ENCODE assay signal across 20 mouse cellular contexts in genomic region chr17:14381482-14381881, GRCm38 (mm10).
DNase-seq lines count a peak whose midpoint lies in the region; ATAC-seq and TF ChIP-seq lines count a peak whose summit lies in the region.
"Had no signal": no experiment of that assay in that cellular context is flagged by ENCODE, and none has a peak within 500 bp of the region (broad histone marks: within the 10 kb centered on the region; RNA-seq: fewer than 3 reads in every experiment).

No protein-coding gene starts in this region.

- WGBS in heart, embryonic 12.5 days = 12% methylated on average over 7 of the region's 7 CpGs
- 26% methylated on average over 7 of the region's 7 CpGs for WGBS in kidney, postnatal 0 days

- no peak for DNase-seq in gastrocnemius, adult 2 months
- no peak for DNase-seq in gastrocnemius, adult 8-10 months (ENCODE audit: low spot score in 2 of 2)
- DNase-seq in heart, postnatal 10 days = peak; percentile 54 to 55
- peak; percentile 36 for DNase-seq in kidney, postnatal 0 days (ENCODE audit: low spot score)
- DNase-seq in kidney, postnatal 10 days = no peak
- DNase-seq in cerebellum, adult 9-10 months = no peak
- DNase-seq: adrenal gland, postnatal 14 days; cerebellum, adult 11-12 months; cerebellum, adult 9-11 months; cerebellum, postnatal 36 days; gastrocnemius, postnatal 10 days had no signal

- no peak for TF ChIP-seq CTCF in gastrocnemius, adult 2 months (IDR thresholded peaks at IDR 0.05)
- TF ChIP-seq CTCF in kidney, postnatal 0 days (IDR thresholded peaks at IDR 0.05; ENCODE audit: low read depth) = no peak

- H3K27me3 ChIP-seq in heart, embryonic 12.5 days (replicated peaks) = peaks cover 96% of the 10 kb centered on the region
- no peaks in the 10 kb centered on the region for H3K27me3 ChIP-seq in kidney, postnatal 0 days (ENCODE audit: insufficient read depth, low read length)
- H3K27me3 ChIP-seq: embryonic facial prominence, embryonic 15.5 days; intestine, embryonic 15.5 days had no signal

- peaks cover 22% of the 10 kb centered on the region for H3K4me1 ChIP-seq in heart, embryonic 12.5 days (replicated peaks)
- 0 out of 2 replicates have a peak, but pooled peaks cover 3% of the 10 kb centered on the region for H3K4me1 ChIP-seq in kidney, postnatal 0 days (replicated peaks; ENCODE audit: insufficient read depth, low read length)
- H3K4me1 ChIP-seq: intestine, embryonic 15.5 days had no signal

- no peaks in the 10 kb centered on the region for H3K36me3 ChIP-seq in heart, embryonic 12.5 days
- H3K36me3 ChIP-seq in kidney, postnatal 0 days (ENCODE audit: insufficient read depth, low read length) = no peaks in the 10 kb centered on the region
- H3K36me3 ChIP-seq: embryonic facial prominence, embryonic 15.5 days; forebrain, embryonic 10.5 days; hindbrain, embryonic 10.5 days; intestine, embryonic 15.5 days had no signal

- intact Hi-C loops in gastrocnemius, adult 2 months (cut with DNase I) = no loop called here
- intact Hi-C loops in heart, postnatal 10 days (cut with DNase I) = loop anchor here (10.0 kb wide), 1 partner anchor 133 kb away; no protein-coding TSS in a partner anchor

- H3K9ac ChIP-seq in heart, embryonic 12.5 days = no peak overlapping the region
- H3K9ac ChIP-seq in kidney, postnatal 0 days (ENCODE audit: low read depth, low read length) = no peak overlapping the region
- H3K9ac ChIP-seq: embryonic facial prominence, embryonic 15.5 days; hindbrain, embryonic 14.5 days; intestine, embryonic 15.5 days had no signal

- no peak overlapping the region for H3K4me2 ChIP-seq in heart, embryonic 12.5 days
- no peak overlapping the region for H3K4me2 ChIP-seq in kidney, postnatal 0 days (ENCODE audit: low read length)
- H3K4me2 ChIP-seq: embryonic facial prominence, embryonic 15.5 days; hindbrain, embryonic 14.5 days; intestine, embryonic 15.5 days had no signal

- ATAC-seq in heart, embryonic 12.5 days (ENCODE audit: insufficient number of reproducible peaks, low FRiP score) = no peak
- no peak for ATAC-seq in kidney, postnatal 0 days (replicated peaks; ENCODE audit: low FRiP score, low read depth)
- ATAC-seq: activated CD4-positive, CD25-positive, alpha-beta regulatory T cell, adult 4 months; forebrain, embryonic 14.5 days; intestine, embryonic 15.5 days had no signal

- no peak overlapping the region for H3K4me3 ChIP-seq in gastrocnemius, adult 2 months
- no peak overlapping the region for H3K4me3 ChIP-seq in heart, embryonic 12.5 days
- no peak overlapping the region for H3K4me3 ChIP-seq in kidney, postnatal 0 days (replicated peaks; ENCODE audit: low read depth, low read length)
- H3K4me3 ChIP-seq: embryonic facial prominence, embryonic 15.5 days; erythroblast, embryonic 14.5 days; forebrain, embryonic 10.5 days; hindbrain, embryonic 10.5 days; intestine, embryonic 15.5 days had no signal

- peak overlapping the region; percentile 72; the same call in 1 of the 2 replicates for H3K27ac ChIP-seq in gastrocnemius, adult 2 months
- H3K27ac ChIP-seq in heart, embryonic 12.5 days (ENCODE audit: poor library complexity, severe bottlenecking) = no peak overlapping the region
- no peak overlapping the region for H3K27ac ChIP-seq in kidney, postnatal 0 days
- H3K27ac ChIP-seq: embryonic facial prominence, embryonic 15.5 days; forebrain, embryonic 10.5 days; hindbrain, embryonic 10.5 days; hindbrain, embryonic 14.5 days; intestine, embryonic 15.5 days had no signal

- H3K9me3 ChIP-seq in heart, embryonic 12.5 days (replicated peaks) = no peaks in the 10 kb centered on the region
- H3K9me3 ChIP-seq in kidney, postnatal 0 days (replicated peaks; ENCODE audit: low read length) = no peaks in the 10 kb centered on the region
- H3K9me3 ChIP-seq: embryonic facial prominence, embryonic 15.5 days; forebrain, embryonic 10.5 days; hindbrain, embryonic 10.5 days; intestine, embryonic 15.5 days had no signal

Comparison
In these comparisons a context has a peak if more than half of its experiments do, and no peak if none do; other contexts are left out.
1. DNase-seq: peak in heart, postnatal 10 days (2 of 2) and kidney, postnatal 0 days (single experiment); none in gastrocnemius, adult 2 months (single experiment), gastrocnemius, adult 8-10 months (0 of 2), kidney, postnatal 10 days (single experiment) and cerebellum, adult 9-10 months (single experiment).